Mouse (Mus musculus): ENCODE measurements around the gene Tgfbr3l. TPM values are rescaled to one million over a fixed set of nuclear protein-coding genes. Genes with fewer than 3 reads are reported as not detected.

Tgfbr3l gene
- polyA plus RNA-seq, 1 experiment from 2014 or later, result 2.3 TPM

GRCm38 (mm10) chr8:4275275-4276110 lies 27.5 kb downstream of the Tgfbr3l start, which contains the start of gene Timm44:
Gene Timm44, minus strand, starts transcription at chr8:4275913.
- H3K4me2 ChIP-seq (ENCODE audit: low read depth), result peak within 1 kb of the TSS; percentile 62
- peak within 1 kb of the TSS; percentile 78 for H3K4me3 ChIP-seq (ENCODE audit: low read depth, low read length)
- peak; percentile 94 for ATAC-seq (ENCODE audit: insufficient read depth, low FRiP score, low TSS enrichment)
- peaks cover 2% of the 10 kb centered on the region; the same call in 1 of the 2 replicates for H3K36me3 ChIP-seq (ENCODE audit: control insufficient read depth, insufficient read depth, low read length)
- no peaks in the 10 kb centered on the region for H3K27me3 ChIP-seq (ENCODE audit: control insufficient read depth, insufficient read depth, low read length)
- 0 out of 2 replicates have a peak within 1 kb of the TSS, but pooled peaks have one; percentile 53 for H3K27ac ChIP-seq (ENCODE audit: low read depth, low read length)
- no peaks in the 10 kb centered on the region for H3K9me3 ChIP-seq (ENCODE audit: control insufficient read depth, low read length)
- peak; percentile 97 for DNase-seq (ENCODE audit: low spot score)
- H3K9ac ChIP-seq (ENCODE audit: low read length), result peak within 1 kb of the TSS; percentile 81
- no peaks in the 10 kb centered on the region for H3K4me1 ChIP-seq (ENCODE audit: control insufficient read depth, insufficient read depth, low read length)
- WGBS, result under 1% methylated on average over 39 of the region's 39 CpGs

- H3K4me3 ChIP-seq (ENCODE audit: low read depth, low read length), result peak overlapping the region; percentile 78
- H3K9ac ChIP-seq (ENCODE audit: low read length), result peak overlapping the region; percentile 81
- ATAC-seq (ENCODE audit: insufficient read depth, low FRiP score, low TSS enrichment) (no peak; the same call in 1 of the 2 replicates), DNase-seq (ENCODE audit: low spot score) (no peak)
- H3K27ac ChIP-seq (ENCODE audit: low read depth, low read length), result 0 out of 2 replicates have a peak overlapping the region, but pooled peaks have one; percentile 53
- no peaks in the 10 kb centered on the region for H3K4me1 ChIP-seq (ENCODE audit: control insufficient read depth, insufficient read depth, low read length)
- H3K4me2 ChIP-seq (ENCODE audit: low read depth), result peak overlapping the region; percentile 62
- H3K9me3 ChIP-seq (ENCODE audit: control insufficient read depth, low read length), result no peaks in the 10 kb centered on the region
- peaks cover 2% of the 10 kb centered on the region; the same call in 1 of the 2 replicates for H3K36me3 ChIP-seq (ENCODE audit: control insufficient read depth, insufficient read depth, low read length)
- WGBS, result 29% methylated on average over 9 of the region's 9 CpGs
- H3K27me3 ChIP-seq (ENCODE audit: control insufficient read depth, insufficient read depth, low read length), result no peaks in the 10 kb centered on the region
Observed at GRCm38 (mm10) chr8:4276111-4276465, 28.1 kb downstream of the Tgfbr3l start.

GRCm38 (mm10) chr8:4292738-4293137 lies 44.7 kb downstream of the Tgfbr3l start:
- Histone ChIP-seq H3K4me2 (ENCODE audit: low read depth) (no peak overlapping the region), H3K27me3 (ENCODE audit: control insufficient read depth, insufficient read depth, low read length) (no peaks in the 10 kb centered on the region), H3K4me3 (ENCODE audit: low read depth, low read length) (no peak overlapping the region), H3K36me3 (ENCODE audit: control insufficient read depth, insufficient read depth, low read length) (peaks cover 15% of the 10 kb centered on the region), H3K9ac (ENCODE audit: low read length) (no peak overlapping the region), H3K4me1 (ENCODE audit: control insufficient read depth, insufficient read depth, low read length) (no peaks in the 10 kb centered on the region), H3K9me3 (ENCODE audit: control insufficient read depth, low read length) (no peaks in the 10 kb centered on the region), H3K27ac (ENCODE audit: low read depth, low read length) (no peak overlapping the region)
- 91% methylated on average over 5 of the region's 5 CpGs for WGBS
- DNase-seq (ENCODE audit: low spot score), result no peak
- ATAC-seq (ENCODE audit: insufficient read depth, low FRiP score, low TSS enrichment), result no peak

- 93% methylated on average over 4 of the region's 4 CpGs for WGBS
- no peak overlapping the region for H3K4me2 ChIP-seq (ENCODE audit: low read depth)
- H3K9ac ChIP-seq (ENCODE audit: low read length), result no peak overlapping the region
Observed at GRCm38 (mm10) chr8:4297822-4298221, 49.8 kb downstream of the Tgfbr3l start.

More at GRCm38 (mm10) chr8:4297822-4298221, 49.8 kb downstream of the Tgfbr3l start:
- Histone ChIP-seq H3K9me3 (ENCODE audit: control insufficient read depth, low read length) (no peaks in the 10 kb centered on the region), H3K36me3 (ENCODE audit: control insufficient read depth, insufficient read depth, low read length) (peaks cover 27% of the 10 kb centered on the region), H3K27me3 (ENCODE audit: control insufficient read depth, insufficient read depth, low read length) (no peaks in the 10 kb centered on the region), H3K27ac (ENCODE audit: low read depth, low read length) (no peak overlapping the region), H3K4me1 (ENCODE audit: control insufficient read depth, insufficient read depth, low read length) (no peaks in the 10 kb centered on the region), H3K4me3 (ENCODE audit: low read depth, low read length) (no peak overlapping the region)
- ATAC-seq (ENCODE audit: insufficient read depth, low FRiP score, low TSS enrichment) (no peak), DNase-seq (ENCODE audit: low spot score) (no peak)

Other genes with a start within 250 kb of the Tgfbr3l start
- gene Cd209f, start 142.4 kb upstream of the Tgfbr3l start, polyA plus RNA-seq (2014; fragmentation: Nextera tagmentation; extraction: Ambion mirVana), result not detected in 2 replicates
- gene Cd209g, start 114.1 kb upstream of the Tgfbr3l start, polyA plus RNA-seq (2014; fragmentation: Nextera tagmentation; extraction: Ambion mirVana), result not detected in 2 replicates
- 36.1 and 39.0 TPM in 2 replicates for gene Evi5l, start 81.6 kb upstream of the Tgfbr3l start, polyA plus RNA-seq (2014; fragmentation: Nextera tagmentation; extraction: Ambion mirVana)
- 30.6 and 34.6 TPM in 2 replicates for gene Prr36, start 30.8 kb upstream of the Tgfbr3l start, polyA plus RNA-seq (2014; fragmentation: Nextera tagmentation; extraction: Ambion mirVana)
- 0.05 TPM in 1 of 2 replicates, not detected in the other for gene Lrrc8e, start 21.4 kb upstream of the Tgfbr3l start, polyA plus RNA-seq (2014; fragmentation: Nextera tagmentation; extraction: Ambion mirVana)
- 23.0 and 23.4 TPM in 2 replicates for gene Map2k7, start 9.5 kb upstream of the Tgfbr3l start, polyA plus RNA-seq (2014; fragmentation: Nextera tagmentation; extraction: Ambion mirVana)
- 0.43 and 0.70 TPM in 2 replicates for gene Gm49320, start 9.3 kb upstream of the Tgfbr3l start, polyA plus RNA-seq (2014; fragmentation: Nextera tagmentation; extraction: Ambion mirVana)
- gene Snapc2, start 4.9 kb downstream of the Tgfbr3l start, polyA plus RNA-seq (2014; fragmentation: Nextera tagmentation; extraction: Ambion mirVana), result 61.4 and 68.6 TPM in 2 replicates
- 140 TPM in 2 replicates for gene Ctxn1, start 11.1 kb downstream of the Tgfbr3l start, polyA plus RNA-seq (2014; fragmentation: Nextera tagmentation; extraction: Ambion mirVana)
- 63.2 and 75.2 TPM in 2 replicates for gene Timm44, start 27.7 kb downstream of the Tgfbr3l start, polyA plus RNA-seq (2014; fragmentation: Nextera tagmentation; extraction: Ambion mirVana)
- gene Ccl25, start 77.0 kb downstream of the Tgfbr3l start, polyA plus RNA-seq (2014; fragmentation: Nextera tagmentation; extraction: Ambion mirVana), result 15.8 and 17.9 TPM in 2 replicates
- 310 and 311 TPM in 2 replicates for gene Elavl1, start 77.2 kb downstream of the Tgfbr3l start, polyA plus RNA-seq (2014; fragmentation: Nextera tagmentation; extraction: Ambion mirVana)
- 14.1 and 15.4 TPM in 2 replicates for gene Cers4, start 244.8 kb downstream of the Tgfbr3l start, polyA plus RNA-seq (2014; fragmentation: Nextera tagmentation; extraction: Ambion mirVana)